Mouse (Mus musculus) liver, adult (tissue): ENCODE measurements around the gene Iqcf1.

Experiments
- GATA4 ChIP-seq: IDR thresholded peaks from 2 replicates; pipeline ENCODE4 v1.6.1; 2014; ENCODE audit warnings: mild to moderate bottlenecking, low read length; ENCODE audit not compliant: insufficient replicate concordance

The Iqcf1 gene

GRCm38 (mm10) chr9:106461641-106462429, 37.9 kb upstream of the Iqcf1 start:
- TF ChIP-seq GATA4, result no peak

GRCm38 (mm10) chr9:106462430-106462800, 37.4 kb upstream of the Iqcf1 start:
- TF ChIP-seq GATA4, result no peak

- no peak for TF ChIP-seq GATA4
Observed at GRCm38 (mm10) chr9:106463122-106464063, 36.4 kb upstream of the Iqcf1 start.

GRCm38 (mm10) chr9:106464751-106465541, 34.8 kb upstream of the Iqcf1 start:
- TF ChIP-seq GATA4, result no peak

- TF ChIP-seq GATA4, result no peak
Observed at GRCm38 (mm10) chr9:106465571-106466200, 34.1 kb upstream of the Iqcf1 start, which contains the start of gene Gpr62. TSS of gene Gpr62 (minus strand) at chr9:106465938.

- TF ChIP-seq GATA4, result no peak
Observed at GRCm38 (mm10) chr9:106466721-106467120, 33.0 kb upstream of the Iqcf1 start.

GRCm38 (mm10) chr9:106467746-106468145, 32.0 kb upstream of the Iqcf1 start:
- no peak for TF ChIP-seq GATA4

- no peak for TF ChIP-seq GATA4
Observed at GRCm38 (mm10) chr9:106469317-106469716, 30.4 kb upstream of the Iqcf1 start.

GRCm38 (mm10) chr9:106469776-106470175, 30.0 kb upstream of the Iqcf1 start:
- TF ChIP-seq GATA4, result no peak

- TF ChIP-seq GATA4, result no peak
Observed at GRCm38 (mm10) chr9:106470991-106471750, 28.6 kb upstream of the Iqcf1 start.

- TF ChIP-seq GATA4, result no peak
Observed at GRCm38 (mm10) chr9:106471892-106472291, 27.9 kb upstream of the Iqcf1 start.

- TF ChIP-seq GATA4, result no peak
Observed at GRCm38 (mm10) chr9:106472321-106472720, 27.4 kb upstream of the Iqcf1 start.

- TF ChIP-seq GATA4, result no peak
Observed at GRCm38 (mm10) chr9:106473081-106473752, 26.6 kb upstream of the Iqcf1 start.
